Mouse (Mus musculus): ENCODE results near the gene Ak1. TPM values are rescaled to one million over a fixed set of nuclear protein-coding genes. Genes with fewer than 3 reads are reported as not detected.

The Ak1 gene
- total and polyA plus RNA-seq, 3 experiments = 1.4 to 3.9 (median 1.5) TPM

DNA sequence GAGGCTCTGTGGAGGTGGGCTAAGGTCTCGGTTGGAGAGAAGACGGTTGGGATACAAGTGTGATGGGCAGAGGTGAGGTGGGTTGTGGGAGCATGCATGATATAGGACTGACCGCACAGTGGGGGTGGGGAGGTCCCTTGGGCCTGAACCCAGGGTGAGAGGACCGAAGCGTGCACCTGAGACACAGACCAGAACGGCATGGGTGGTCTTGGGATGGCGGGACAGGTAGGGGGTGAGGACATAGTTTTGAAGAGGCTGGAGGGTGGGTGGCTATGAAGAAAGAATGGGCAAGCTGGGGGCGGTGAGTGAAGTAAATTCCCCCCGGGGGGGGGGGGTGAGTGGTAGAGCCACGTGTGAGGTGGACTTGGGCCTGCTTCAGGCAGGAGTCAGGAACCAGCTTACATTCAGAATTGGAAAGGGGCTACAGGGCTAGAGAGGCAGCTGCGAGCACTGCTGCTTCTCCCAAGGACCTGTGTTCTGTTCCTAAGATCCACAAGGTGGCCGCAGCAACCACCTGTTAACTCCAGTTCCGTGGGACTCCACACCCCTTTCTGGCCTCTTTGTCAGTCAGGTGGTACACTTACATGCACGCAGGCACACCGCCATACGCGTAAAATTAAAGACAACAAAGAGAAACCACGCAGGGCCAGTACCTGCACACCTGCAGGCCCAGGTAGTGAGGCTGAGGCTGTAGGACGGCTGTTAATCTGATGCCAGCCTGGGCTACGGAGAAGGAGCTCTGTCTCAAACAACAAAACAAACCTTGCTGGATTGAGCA, 5.9 kb downstream of the Ak1 start:
- Histone ChIP-seq H3K4me1 (ENCODE audit: control insufficient read depth in 1 of 2, insufficient read depth in 2 of 2) (peaks cover 14 to 33% of the 10 kb centered on the region in 2 experiments), H3K36me3 (replicated peaks in 1 of 2; ENCODE audit: control insufficient read depth in 1 of 2, insufficient read depth in 1 of 2, low read length in 1 of 2) (peaks cover 0 to 6% of the 10 kb centered on the region in 2 experiments), H3K4me2 (ENCODE audit: insufficient read depth, low read depth, poor library complexity, severe bottlenecking) (no peak overlapping the region), H3K9me3 (replicated peaks; ENCODE audit: low read length) (no peaks in the 10 kb centered on the region), H3K9ac (ENCODE audit: insufficient read depth, low read depth) (no peak overlapping the region), H3K27ac (ENCODE audit: insufficient read depth, low read depth) (no peak overlapping the region), H3K4me3 (replicated peaks in 1 of 3; ENCODE audit: low read depth in 2 of 3, low read length in 2 of 3, poor library complexity in 1 of 3) (no peak overlapping the region), H3K79me2 (replicated peaks; ENCODE audit: control insufficient read depth, extremely low read depth, insufficient read depth, poor library complexity, severe bottlenecking) (no peaks in the 10 kb centered on the region), H3K27me3 (replicated peaks) (no peaks in the 10 kb centered on the region)
- TF ChIP-seq TCF12 (IDR thresholded peaks at IDR 0.05; ENCODE audit: low read depth, low read length) (no peak), RCOR1 (conservative IDR thresholded peaks at IDR 0.05; ENCODE audit: low read depth, low read length) (no peak)
- dilution Hi-C loops (cut with MboI; ENCODE audit: extremely low pct_ligation_motif_present, extremely low pct_unique_long_range_greater_than_20kb, low sequenced_read_pairs) (no loop called here), in situ Hi-C loops (cut with MboI; ENCODE audit: low pct_ligation_motif_present, low pct_unique_long_range_greater_than_20kb, low sequenced_read_pairs) (no loop called here)
- DNase-seq (ENCODE audit: extremely low read depth) = no peak

- no peaks in the 10 kb centered on the region for H3K9me3 ChIP-seq (replicated peaks; ENCODE audit: low read length)
- H3K36me3 ChIP-seq (replicated peaks in 1 of 2; ENCODE audit: control insufficient read depth in 1 of 2, insufficient read depth in 1 of 2, low read length in 1 of 2) = peaks cover 0 to under 1% of the 10 kb centered on the region in 2 experiments
- no peak overlapping the region for H3K4me3 ChIP-seq (replicated peaks in 1 of 3; ENCODE audit: low read depth in 2 of 3, low read length in 2 of 3, poor library complexity in 1 of 3)
- no peak overlapping the region for H3K4me2 ChIP-seq (ENCODE audit: insufficient read depth, low read depth, poor library complexity, severe bottlenecking)
- dilution Hi-C loops (cut with MboI; ENCODE audit: extremely low pct_ligation_motif_present, extremely low pct_unique_long_range_greater_than_20kb, low sequenced_read_pairs) = no loop called here
- TF ChIP-seq JUN (IDR thresholded peaks at IDR 0.05; ENCODE audit: insufficient read depth, low read depth, low read length) (no peak), CTCF (conservative IDR thresholded peaks at IDR 0.05 in 1 of 2, IDR thresholded peaks at IDR 0.05 in 1 of 2; ENCODE audit: low read depth in 2 of 2, low read length in 2 of 2) (no peak), GABPA (IDR thresholded peaks at IDR 0.05; ENCODE audit: insufficient replicate concordance, low read depth, low read length) (no peak), E2F4 (IDR thresholded peaks at IDR 0.05; ENCODE audit: insufficient replicate concordance, low read depth, low read length) (no peak), MYC (IDR thresholded peaks at IDR 0.05; ENCODE audit: low read depth, low read length) (no peak), POLR2A (IDR thresholded peaks at IDR 0.05; ENCODE audit: low read depth, low read length) (no peak), ETS1 (conservative IDR thresholded peaks at IDR 0.05; ENCODE audit: low read depth, low read length) (no peak)
- no peak overlapping the region for H3K27ac ChIP-seq (ENCODE audit: insufficient read depth, low read depth)
- no peak for DNase-seq (ENCODE audit: extremely low read depth)
- H3K9ac ChIP-seq (ENCODE audit: insufficient read depth, low read depth) = no peak overlapping the region
- in situ Hi-C loops (cut with MboI; ENCODE audit: low pct_ligation_motif_present, low pct_unique_long_range_greater_than_20kb, low sequenced_read_pairs) = no loop called here
- peaks cover 14 to 33% of the 10 kb centered on the region in 2 experiments for H3K4me1 ChIP-seq (ENCODE audit: control insufficient read depth in 1 of 2, insufficient read depth in 2 of 2)
- no peaks in the 10 kb centered on the region for H3K27me3 ChIP-seq (replicated peaks)
- H3K79me2 ChIP-seq (replicated peaks; ENCODE audit: control insufficient read depth, extremely low read depth, insufficient read depth, poor library complexity, severe bottlenecking) = no peaks in the 10 kb centered on the region
Observed at GRCm38 (mm10) chr2:32628044-32628550, 6.5 kb downstream of the Ak1 start.

GRCm38 (mm10) chr2:32628729-32629128, 7.2 kb downstream of the Ak1 start:
- Histone ChIP-seq H3K9me3 (replicated peaks; ENCODE audit: low read length) (no peaks in the 10 kb centered on the region), H3K4me1 (ENCODE audit: control insufficient read depth in 1 of 2, insufficient read depth in 2 of 2) (peaks cover 14 to 33% of the 10 kb centered on the region in 2 experiments), H3K79me2 (replicated peaks; ENCODE audit: control insufficient read depth, extremely low read depth, insufficient read depth, poor library complexity, severe bottlenecking) (no peaks in the 10 kb centered on the region), H3K27me3 (replicated peaks) (no peaks in the 10 kb centered on the region), H3K4me3 (replicated peaks in 1 of 3; ENCODE audit: low read depth in 2 of 3, low read length in 2 of 3, poor library complexity in 1 of 3) (no peak overlapping the region), H3K9ac (ENCODE audit: insufficient read depth, low read depth) (no peak overlapping the region), H3K36me3 (replicated peaks in 1 of 2; ENCODE audit: control insufficient read depth in 1 of 2, insufficient read depth in 1 of 2, low read length in 1 of 2) (peaks cover 0 to under 1% of the 10 kb centered on the region in 2 experiments), H3K4me2 (ENCODE audit: insufficient read depth, low read depth, poor library complexity, severe bottlenecking) (no peak overlapping the region), H3K27ac (ENCODE audit: insufficient read depth, low read depth) (no peak overlapping the region)
- no peak for TF ChIP-seq MXI1 (IDR thresholded peaks at IDR 0.05; ENCODE audit: low read depth, low read length)
- no peak for TF ChIP-seq MAZ (IDR thresholded peaks at IDR 0.05; ENCODE audit: low read depth, low read length)
- TF ChIP-seq BHLHE40 (IDR thresholded peaks at IDR 0.05; ENCODE audit: low read depth, low read length) = no peak
- DNase-seq (ENCODE audit: extremely low read depth) = no peak
- in situ Hi-C loops (cut with MboI; ENCODE audit: low pct_ligation_motif_present, low pct_unique_long_range_greater_than_20kb, low sequenced_read_pairs) (no loop called here), dilution Hi-C loops (cut with MboI; ENCODE audit: extremely low pct_ligation_motif_present, extremely low pct_unique_long_range_greater_than_20kb, low sequenced_read_pairs) (no loop called here)

Measured in CH12.LX (cell line).